Mouse (Mus musculus): ENCODE results near the gene B830017H08Rik. TPM values are rescaled to one million over a fixed set of nuclear protein-coding genes. Genes with fewer than 3 reads are reported as not detected.

Gene B830017H08Rik
- polyA plus RNA-seq, 1 experiment from 2014 or later: 2.1 TPM

DNA sequence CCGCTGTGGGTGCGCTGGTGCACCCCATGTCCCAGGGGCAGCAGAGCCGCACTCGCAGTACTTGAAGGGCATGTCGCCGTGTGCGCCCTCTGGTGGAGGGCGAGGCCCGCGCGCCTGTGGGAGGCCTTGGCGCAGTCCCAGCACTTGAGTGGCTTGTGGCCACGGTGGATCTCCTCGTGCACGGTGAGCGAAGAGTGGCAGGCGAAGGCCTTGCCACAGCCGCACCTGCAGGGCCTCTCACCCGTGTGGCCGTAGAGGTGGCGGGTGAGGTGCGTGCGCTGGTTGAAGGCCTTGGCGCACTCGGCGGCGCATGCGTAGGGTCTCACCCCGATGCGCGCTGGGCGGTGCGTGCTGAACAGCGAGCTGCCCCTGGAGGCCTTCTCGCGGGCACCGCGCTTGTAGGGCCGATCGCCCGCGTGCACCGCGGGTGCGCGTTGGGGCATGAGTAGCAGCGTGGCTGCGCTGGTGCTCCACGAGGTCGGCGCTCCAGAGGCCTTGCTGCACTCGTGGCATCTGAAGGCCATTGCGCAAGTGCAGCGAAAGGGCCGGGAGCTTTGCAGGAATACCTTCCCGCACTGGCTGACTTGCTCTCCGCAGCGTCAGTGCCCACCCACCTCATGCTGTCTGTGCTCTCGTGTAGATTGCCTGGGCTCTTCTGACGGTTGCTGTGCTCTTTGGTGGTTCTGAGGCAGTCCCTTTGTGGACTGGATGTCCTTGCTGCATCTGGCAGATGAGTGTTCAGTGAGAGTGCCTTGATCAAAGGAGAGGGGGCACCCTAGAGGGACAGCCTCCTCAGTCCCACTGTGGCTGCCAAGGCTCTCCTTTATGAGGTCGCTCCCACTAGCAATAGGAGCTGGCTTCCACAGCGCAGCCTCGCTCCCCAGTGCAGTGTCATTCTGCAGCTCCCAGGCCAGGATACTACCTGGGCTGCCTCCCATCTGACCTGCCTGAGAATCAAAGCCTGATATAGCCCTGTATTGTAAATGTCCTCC, 17.2 kb upstream of the B830017H08Rik start:
- Histone ChIP-seq H3K4me2 (peak overlapping the region; percentile 79), H3K9me3 (no peaks in the 10 kb centered on the region), H3K27ac (peak overlapping the region; percentile 75), H3K9ac (peak overlapping the region; percentile 79), H3K4me1 (replicated peaks) (peaks cover 18% of the 10 kb centered on the region; the same call in 1 of the 2 replicates), H3K36me3 (no peaks in the 10 kb centered on the region), H3K4me3 (peak overlapping the region; percentile 52), H3K27me3 (peaks cover 67% of the 10 kb centered on the region)
- peak; percentile 85 for ATAC-seq (ENCODE audit: low FRiP score)
- WGBS: 1% methylated on average over 60 of the region's 63 CpGs

DNA sequence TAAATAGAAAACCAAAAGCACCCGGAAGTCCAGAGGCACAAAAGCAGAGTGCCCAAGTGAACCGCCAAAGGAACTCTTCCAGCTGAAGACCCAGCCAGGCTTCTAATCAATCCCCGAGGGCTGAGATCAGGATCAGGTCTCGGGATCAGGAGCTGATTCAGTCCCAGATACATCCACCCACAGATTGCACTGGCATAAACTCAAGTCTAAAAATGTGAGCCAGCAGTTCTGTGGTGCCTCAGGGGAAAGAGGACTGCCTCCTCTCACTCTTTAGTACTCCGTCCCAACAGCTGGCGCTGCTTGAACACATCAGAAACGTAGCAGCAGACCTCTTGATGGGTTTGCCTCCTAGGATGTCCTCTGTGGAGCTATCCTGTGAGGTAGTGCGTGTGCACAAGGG, 16.4 kb upstream of the B830017H08Rik start:
- WGBS: 83% methylated on average over 8 of the region's 8 CpGs
- ATAC-seq (ENCODE audit: low FRiP score): no peak
- Histone ChIP-seq H3K4me2 (no peak overlapping the region), H3K9ac (peak overlapping the region; percentile 79; the same call in 1 of the 2 replicates), H3K4me3 (peak overlapping the region; percentile 52; the same call in 1 of the 2 replicates), H3K27ac (no peak overlapping the region), H3K36me3 (no peaks in the 10 kb centered on the region), H3K9me3 (no peaks in the 10 kb centered on the region), H3K4me1 (replicated peaks) (peaks cover 18% of the 10 kb centered on the region; the same call in 1 of the 2 replicates), H3K27me3 (peaks cover 67% of the 10 kb centered on the region)

DNA sequence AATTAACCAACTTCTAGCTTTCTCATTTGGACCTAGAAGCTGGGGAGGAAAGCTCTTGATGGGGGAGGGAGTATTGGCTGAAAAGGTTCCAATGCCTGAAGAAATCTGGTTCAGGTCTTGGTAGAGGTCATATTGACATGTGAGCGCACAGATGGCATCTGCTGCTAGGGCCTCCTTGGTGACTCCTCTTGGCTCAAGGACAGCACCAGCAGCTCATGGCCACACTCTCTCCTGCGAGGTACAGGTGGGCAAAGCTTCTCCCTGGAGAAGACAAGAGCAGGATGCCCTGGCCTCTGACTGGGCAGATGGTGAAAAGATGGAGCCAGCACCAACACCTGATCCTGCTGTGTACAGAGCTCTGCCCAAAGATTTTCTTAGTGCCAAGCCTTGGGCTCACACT, 6.4 kb upstream of the B830017H08Rik start:
- WGBS: 86% methylated on average over 2 of the region's 2 CpGs
- no peak overlapping the region for H3K9ac ChIP-seq

DNA sequence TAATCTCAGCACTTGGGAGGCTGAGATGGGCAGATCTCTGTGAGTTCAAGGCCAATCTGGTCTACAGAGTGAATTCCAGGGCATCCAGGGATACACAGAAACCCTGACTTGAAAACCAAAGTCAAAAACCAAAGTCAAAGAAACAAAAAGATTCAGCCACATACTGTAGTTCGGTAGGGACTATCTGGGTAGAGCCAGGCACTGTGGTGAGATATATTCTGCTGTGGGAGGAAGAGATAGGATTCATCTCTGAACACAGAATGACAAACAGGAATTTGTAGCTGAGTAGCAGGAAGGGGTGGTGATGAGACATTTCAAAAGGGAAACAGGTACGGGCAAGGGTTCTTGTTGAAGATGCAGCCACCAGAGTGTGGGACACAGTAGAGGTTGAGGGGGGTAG, 4.7 kb upstream of the B830017H08Rik start:
- WGBS: 87% methylated on average over 2 of the region's 2 CpGs
- Histone ChIP-seq H3K27ac (no peak overlapping the region), H3K9ac (no peak overlapping the region), H3K4me1 (replicated peaks) (peaks cover 14% of the 10 kb centered on the region), H3K36me3 (no peaks in the 10 kb centered on the region), H3K4me3 (no peak overlapping the region), H3K9me3 (no peaks in the 10 kb centered on the region), H3K27me3 (peaks cover 50% of the 10 kb centered on the region), H3K4me2 (no peak overlapping the region)
- no peak for ATAC-seq (ENCODE audit: low FRiP score)

More for the DNA sequence above, 6.4 kb upstream of the B830017H08Rik start:
- no peak overlapping the region for H3K4me2 ChIP-seq
- no peaks in the 10 kb centered on the region for H3K36me3 ChIP-seq
- no peaks in the 10 kb centered on the region for H3K9me3 ChIP-seq
- ATAC-seq (ENCODE audit: low FRiP score): no peak
- H3K27me3 ChIP-seq: peaks cover 37% of the 10 kb centered on the region
- H3K4me3 ChIP-seq: no peak overlapping the region
- no peak overlapping the region for H3K27ac ChIP-seq
- peaks cover 2% of the 10 kb centered on the region; the same call in 1 of the 2 replicates for H3K4me1 ChIP-seq (replicated peaks)

DNA sequence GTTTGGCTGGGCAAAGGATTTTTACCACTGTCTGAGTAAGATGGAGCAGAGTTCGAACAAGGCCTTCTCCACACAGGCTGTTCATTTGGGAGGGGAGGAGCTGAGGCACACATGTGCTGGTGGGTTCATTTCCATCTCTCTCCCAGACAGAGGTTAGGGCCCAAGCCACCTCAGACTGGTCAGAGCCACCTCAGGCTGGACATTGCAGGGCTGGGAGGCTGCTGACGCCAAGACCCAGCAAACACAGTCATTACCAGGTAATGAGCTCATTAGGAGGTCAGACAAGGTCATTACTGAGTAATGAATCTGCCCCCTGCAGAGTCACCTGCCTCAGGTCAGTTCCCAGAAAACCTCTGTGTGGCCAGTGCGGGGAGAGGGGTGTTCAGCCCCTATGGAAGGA, 4.1 kb upstream of the B830017H08Rik start:
- peaks cover 53% of the 10 kb centered on the region for H3K27me3 ChIP-seq
- H3K9me3 ChIP-seq: no peaks in the 10 kb centered on the region
- H3K9ac ChIP-seq: peak overlapping the region; percentile 24; the same call in 1 of the 2 replicates
- H3K4me1 ChIP-seq (replicated peaks): peaks cover 15% of the 10 kb centered on the region
- no peak overlapping the region for H3K4me3 ChIP-seq
- H3K27ac ChIP-seq: no peak overlapping the region
- H3K36me3 ChIP-seq: no peaks in the 10 kb centered on the region
- H3K4me2 ChIP-seq: no peak overlapping the region
- no peak for ATAC-seq (ENCODE audit: low FRiP score)
- 81% methylated on average over 3 of the region's 3 CpGs for WGBS

- H3K9ac ChIP-seq: peak overlapping the region; percentile 15; the same call in 1 of the 2 replicates
- H3K27ac ChIP-seq: no peak overlapping the region
- H3K4me1 ChIP-seq (replicated peaks): peaks cover 29% of the 10 kb centered on the region
- H3K4me3 ChIP-seq: no peak overlapping the region
- H3K36me3 ChIP-seq: no peaks in the 10 kb centered on the region
- no peak overlapping the region for H3K4me2 ChIP-seq
- H3K9me3 ChIP-seq: no peaks in the 10 kb centered on the region
- ATAC-seq (ENCODE audit: low FRiP score): no peak
- WGBS: 67% methylated on average over 10 of the region's 10 CpGs
- H3K27me3 ChIP-seq: peaks cover 67% of the 10 kb centered on the region
Measured at GRCm38 (mm10) chr16:17830385-17831178, 2.3 kb upstream of the B830017H08Rik start.

DNA sequence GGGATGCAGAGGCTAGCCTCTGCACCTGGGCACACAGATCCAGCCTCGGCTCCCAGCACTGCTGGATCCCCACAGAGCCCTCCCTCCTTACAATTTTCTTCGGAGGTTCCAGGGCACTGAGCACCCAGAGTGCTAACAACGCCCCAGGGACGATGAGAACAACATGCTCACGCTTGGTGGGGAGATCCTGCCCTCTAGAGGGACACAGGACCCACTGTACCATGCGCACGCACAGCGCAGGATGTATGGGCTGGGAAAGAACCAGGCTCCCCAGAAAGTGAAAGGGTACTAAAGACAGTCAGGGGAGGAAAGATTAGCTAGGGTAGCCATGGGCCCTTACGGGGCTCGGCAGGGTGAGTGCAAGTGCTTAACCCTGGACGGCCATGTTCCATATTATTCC, 1.1 kb upstream of the B830017H08Rik start:
- no peak for ATAC-seq (ENCODE audit: low FRiP score)
- no peak overlapping the region for H3K4me3 ChIP-seq
- H3K4me1 ChIP-seq (replicated peaks): peaks cover 31% of the 10 kb centered on the region
- H3K4me2 ChIP-seq: no peak overlapping the region
- no peaks in the 10 kb centered on the region for H3K36me3 ChIP-seq
- H3K27me3 ChIP-seq: peaks cover 79% of the 10 kb centered on the region
- 0 out of 2 replicates have a peak overlapping the region, but pooled peaks have one; percentile 8 for H3K9ac ChIP-seq
- no peak overlapping the region for H3K27ac ChIP-seq
- 16% methylated on average over 11 of the region's 11 CpGs for WGBS
- no peaks in the 10 kb centered on the region for H3K9me3 ChIP-seq

DNA sequence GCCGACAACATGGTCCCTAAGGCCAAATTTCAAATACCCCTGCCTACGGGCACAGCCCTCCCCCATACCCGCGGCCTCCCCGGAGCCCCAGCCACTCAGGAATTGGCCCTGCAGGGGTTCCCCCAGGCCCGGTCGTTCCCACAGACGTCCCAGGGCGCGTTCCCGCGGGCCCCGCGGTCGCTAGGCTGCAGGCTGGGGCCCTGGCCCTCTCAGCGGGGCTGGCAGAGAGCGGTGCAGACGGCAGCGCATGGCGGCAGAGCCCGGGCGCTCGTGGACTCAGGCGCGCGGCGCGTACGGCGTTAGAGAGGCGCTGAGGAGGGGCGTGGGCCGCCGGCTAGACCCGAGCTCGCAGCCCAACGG, 380 bp downstream of the B830017H08Rik start:
- peaks cover 93% of the 10 kb centered on the region for H3K27me3 ChIP-seq
- WGBS: under 1% methylated on average over 27 of the region's 37 CpGs
- peak overlapping the region; percentile 94 for H3K27ac ChIP-seq
- peak overlapping the region; percentile 89 for H3K9ac ChIP-seq
- no peaks in the 10 kb centered on the region for H3K36me3 ChIP-seq
- ATAC-seq (ENCODE audit: low FRiP score): peak; percentile 79
- peak overlapping the region; percentile 66 for H3K4me3 ChIP-seq
- H3K4me1 ChIP-seq (replicated peaks): peaks cover 31% of the 10 kb centered on the region
- no peaks in the 10 kb centered on the region for H3K9me3 ChIP-seq
- H3K4me2 ChIP-seq: peak overlapping the region; percentile 77

DNA sequence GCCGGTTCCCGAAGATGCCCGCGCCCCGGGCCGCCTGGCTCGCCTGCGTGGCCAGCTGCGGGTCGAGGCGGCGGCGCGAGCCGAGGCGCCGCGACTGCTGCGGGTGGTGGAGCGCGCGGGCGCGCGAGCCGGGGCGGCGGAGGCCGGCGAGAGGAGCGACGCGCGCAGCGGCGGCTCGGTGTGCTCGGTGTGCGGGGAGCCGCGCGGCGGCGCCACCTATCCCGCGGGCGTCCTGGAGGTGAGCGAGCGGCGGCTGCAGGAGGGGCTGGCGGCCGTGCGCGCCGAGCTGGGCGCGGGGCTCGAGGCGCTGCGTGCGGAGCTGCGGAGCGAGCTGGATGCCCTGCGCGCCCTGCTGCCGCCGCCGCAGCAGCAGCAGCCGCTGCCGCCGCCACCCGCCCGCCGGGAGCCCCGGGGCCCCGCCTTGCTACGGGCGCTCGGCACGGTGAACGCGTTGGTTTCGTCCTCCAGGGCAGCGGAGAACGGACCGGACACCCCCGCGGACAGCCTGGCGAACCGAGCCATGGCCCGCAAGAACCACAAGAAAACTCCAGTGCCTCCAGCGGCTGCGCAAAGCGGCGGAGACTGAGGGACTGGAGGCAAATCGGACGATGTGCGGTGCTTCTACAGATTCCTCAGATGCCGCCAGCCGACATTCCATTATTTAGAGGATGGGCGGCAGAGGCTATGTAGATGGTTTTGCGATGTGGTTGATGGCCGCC, 919 bp downstream of the B830017H08Rik start:
- peaks cover 94% of the 10 kb centered on the region for H3K27me3 ChIP-seq
- under 1% methylated on average over 83 of the region's 103 CpGs for WGBS
- no peaks in the 10 kb centered on the region for H3K9me3 ChIP-seq
- peak; percentile 68 for ATAC-seq (ENCODE audit: low FRiP score)
- peaks cover 4% of the 10 kb centered on the region; the same call in 1 of the 2 replicates for H3K36me3 ChIP-seq
- peak overlapping the region; percentile 66 for H3K4me3 ChIP-seq
- H3K27ac ChIP-seq: peak overlapping the region; percentile 94
- H3K4me2 ChIP-seq: peak overlapping the region; percentile 77
- H3K9ac ChIP-seq: peak overlapping the region; percentile 89
- H3K4me1 ChIP-seq (replicated peaks): peaks cover 31% of the 10 kb centered on the region

DNA sequence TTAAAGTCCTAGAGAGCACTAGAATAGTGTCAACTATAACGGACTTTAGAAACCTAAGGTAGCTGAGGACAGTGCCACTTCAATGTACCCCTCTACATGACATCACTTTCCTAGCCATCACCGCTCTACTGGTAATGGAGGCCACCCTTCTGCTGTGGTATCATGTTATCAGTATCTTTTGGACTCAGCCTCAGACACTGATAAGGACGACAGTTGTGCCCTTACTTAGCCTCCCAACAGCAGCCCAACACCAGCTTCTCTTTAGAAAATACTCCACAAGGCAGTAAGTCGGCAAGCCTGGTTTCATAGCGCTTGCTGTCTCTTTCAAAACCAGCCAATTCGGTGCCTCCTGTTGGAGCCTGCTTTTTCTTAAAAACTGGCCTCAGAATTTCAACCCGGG, 1.6 kb downstream of the B830017H08Rik start:
- peak overlapping the region; percentile 66 for H3K4me3 ChIP-seq
- peak overlapping the region; percentile 94 for H3K27ac ChIP-seq
- no peaks in the 10 kb centered on the region for H3K9me3 ChIP-seq
- no peak for ATAC-seq (ENCODE audit: low FRiP score)
- peaks cover 6% of the 10 kb centered on the region; the same call in 1 of the 2 replicates for H3K36me3 ChIP-seq
- 51% methylated on average over 7 of the region's 7 CpGs for whole genome bisulfite sequencing
- H3K9ac ChIP-seq: peak overlapping the region; percentile 89
- H3K27me3 ChIP-seq: peaks cover 90% of the 10 kb centered on the region
- peaks cover 31% of the 10 kb centered on the region for H3K4me1 ChIP-seq (replicated peaks)
- H3K4me2 ChIP-seq: peak overlapping the region; percentile 77

DNA sequence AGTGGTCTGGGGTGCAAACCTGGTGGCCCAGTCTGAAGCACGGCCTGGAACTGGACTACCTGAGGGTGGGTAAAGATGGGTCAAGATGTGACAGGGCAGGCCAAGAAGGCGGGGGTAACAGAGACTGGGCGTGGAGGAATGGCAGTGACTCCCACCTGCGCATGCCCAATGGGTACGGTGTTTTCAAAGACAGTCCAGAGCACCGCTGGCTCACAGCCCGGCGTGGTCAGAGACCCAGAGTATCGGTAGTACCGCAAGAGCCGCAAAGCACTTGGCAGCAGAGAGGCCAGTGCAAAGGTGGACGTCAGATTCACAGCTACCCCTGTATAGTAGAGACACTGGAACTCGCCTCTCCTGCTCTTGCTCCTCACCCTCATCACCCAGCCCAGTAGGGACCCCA, 2.6 kb downstream of the B830017H08Rik start:
- Histone ChIP-seq H3K27ac (no peak overlapping the region), H3K4me3 (no peak overlapping the region), H3K27me3 (peaks cover 80% of the 10 kb centered on the region), H3K4me1 (replicated peaks) (peaks cover 31% of the 10 kb centered on the region), H3K4me2 (no peak overlapping the region), H3K9me3 (no peaks in the 10 kb centered on the region), H3K9ac (peak overlapping the region; percentile 15; the same call in 1 of the 2 replicates), H3K36me3 (peaks cover 16% of the 10 kb centered on the region)
- no peak for ATAC-seq (ENCODE audit: low FRiP score)
- WGBS: 49% methylated on average over 13 of the region's 13 CpGs
